Mouse (Mus musculus) MEL (cell line): ENCODE data around the gene Cbx5. TPM values are rescaled to one million over a fixed set of nuclear protein-coding genes. Genes with fewer than 3 reads are reported as not detected.

ENCODE experiments used
- DNase-seq: peaks from one replicate; pipeline ENCODE4 v3.0.0; 2011; ENCODE audit warnings: low read depth, low spot score
- H3K27ac ChIP-seq: 2 replicates; pipeline ENCODE4 v1.5.1; 2012; ENCODE audit warnings: low read depth, mild to moderate bottlenecking, control low read depth, low read length, moderate library complexity; ENCODE audit not compliant: control insufficient read depth
- H3K27me3 ChIP-seq, 2 experiments: fragments of 150-350 bp in 1 of 2; sonication (generic) in 1 of 2; 2 replicates each; pipeline ENCODE4 v1.6.1; 2012; ENCODE audit warnings: low read length in 2 of 2, mild to moderate bottlenecking in 2 of 2, improper control_type of control experiment in 1 of 2, moderate library complexity in 1 of 2; ENCODE audit not compliant: insufficient read depth in 2 of 2, control insufficient read depth in 1 of 2
- H3K36me3 ChIP-seq, 2 experiments: 2 replicates each; pipeline ENCODE4 v1.6.1; 2012 to 2014; ENCODE audit warnings: low read length in 2 of 2, improper control_type of control experiment in 1 of 2, inconsistent platforms in 1 of 2, mild to moderate bottlenecking in 1 of 2; ENCODE audit not compliant: insufficient read depth in 2 of 2, control insufficient read depth in 1 of 2
- H3K4me1 ChIP-seq, 2 experiments: fragments of 150-350 bp in 1 of 2; sonication (generic) in 1 of 2; 2 replicates each; pipeline ENCODE4 v1.6.1; 2012; ENCODE audit warnings: low read length in 2 of 2, improper control_type of control experiment in 1 of 2, mild to moderate bottlenecking in 1 of 2; ENCODE audit not compliant: insufficient read depth in 2 of 2, control insufficient read depth in 1 of 2
- H3K4me3 ChIP-seq, 2 experiments: fragments of 150-350 bp in 1 of 2; sonication (generic) in 1 of 2; 2 replicates each; pipeline ENCODE4 v1.5.1; 2012; ENCODE audit warnings: low read depth in 2 of 2, low read length in 2 of 2, mild to moderate bottlenecking in 2 of 2, moderate library complexity in 2 of 2, control low read depth in 1 of 2, improper control_type of control experiment in 1 of 2; ENCODE audit not compliant: control insufficient read depth in 1 of 2, insufficient read depth in 1 of 2
- H3K79me2 ChIP-seq: 2 replicates; pipeline ENCODE4 v1.6.1; 2012; ENCODE audit warnings: mild to moderate bottlenecking, low read length, moderate library complexity; ENCODE audit not compliant: control insufficient read depth, poor library complexity, insufficient read depth
- H3K9ac ChIP-seq: 2 replicates; pipeline ENCODE4 v1.6.1; 2012; ENCODE audit warnings: low read depth, mild to moderate bottlenecking, control low read depth, low read length, moderate library complexity; ENCODE audit not compliant: control insufficient read depth, poor library complexity, severe bottlenecking
- H3K9me3 ChIP-seq: fragments of 150-350 bp; sonication (generic); replicated peaks from 2 replicates; pipeline ENCODE4 v1.6.1; 2012; ENCODE audit warnings: mild to moderate bottlenecking, low read length, improper control_type of control experiment, moderate library complexity; ENCODE audit not compliant: insufficient read depth
- BHLHE40 ChIP-seq: IDR thresholded peaks from 2 replicates; pipeline ENCODE4 v1.6.1; 2012; ENCODE audit warnings: low read depth, mild to moderate bottlenecking, inconsistent platforms, low read length, improper control_type of control experiment, borderline replicate concordance
- E2F4 ChIP-seq: IDR thresholded peaks from 2 replicates; pipeline ENCODE4 v1.6.1; 2011; ENCODE audit warnings: low read depth, low read length, improper control_type of control experiment, borderline replicate concordance
- ELF1 ChIP-seq: IDR thresholded peaks from 2 replicates; pipeline ENCODE4 v1.6.1; 2014; ENCODE audit warnings: low read depth, mild to moderate bottlenecking, inconsistent platforms, low read length, improper control_type of control experiment, moderate library complexity
- ETS1 ChIP-seq: IDR thresholded peaks from 2 replicates; pipeline ENCODE4 v1.6.1; 2012; ENCODE audit warnings: low read depth, mild to moderate bottlenecking, inconsistent platforms, low read length, improper control_type of control experiment, moderate library complexity
- GATA1 ChIP-seq: IDR thresholded peaks from 2 replicates; pipeline ENCODE4 v1.6.1; 2011; ENCODE audit warnings: low read depth, low read length, improper control_type of control experiment
- MAFK ChIP-seq: IDR thresholded peaks from 2 replicates; pipeline ENCODE4 v1.6.1; 2011; ENCODE audit warnings: low read depth, mild to moderate bottlenecking, low read length, improper control_type of control experiment, borderline replicate concordance
- NRF1 ChIP-seq: IDR thresholded peaks from 2 replicates; pipeline ENCODE4 v1.6.1; 2014; ENCODE audit warnings: low read depth, mild to moderate bottlenecking, inconsistent platforms, low read length, improper control_type of control experiment, moderate library complexity; ENCODE audit not compliant: poor library complexity, insufficient read depth, severe bottlenecking
- POLR2AphosphoS2 ChIP-seq: IDR thresholded peaks from 2 replicates; pipeline ENCODE4 v1.6.1; 2011; ENCODE audit warnings: low read length, improper control_type of control experiment
- RAD21 ChIP-seq: IDR thresholded peaks from 2 replicates; pipeline ENCODE4 v1.6.1; 2011; ENCODE audit warnings: mild to moderate bottlenecking, low read depth, low read length, improper control_type of control experiment
- RCOR1 ChIP-seq: IDR thresholded peaks from 2 replicates; pipeline ENCODE4 v1.6.1; 2012; ENCODE audit warnings: low read depth, mild to moderate bottlenecking, inconsistent platforms, low read length, improper control_type of control experiment
- SIN3A ChIP-seq: IDR thresholded peaks from 2 replicates; pipeline ENCODE4 v1.6.1; 2012; ENCODE audit warnings: low read length, improper control_type of control experiment, inconsistent platforms
- TAL1 ChIP-seq: IDR thresholded peaks from 2 replicates; pipeline ENCODE4 v1.6.1; 2012; ENCODE audit warnings: mild to moderate bottlenecking, inconsistent platforms, low read length, moderate library complexity, mixed read lengths
- TBP ChIP-seq: IDR thresholded peaks from 2 replicates; pipeline ENCODE4 v1.8.0; 2011; ENCODE audit warnings: low read depth, low read length, improper control_type of control experiment
- UBTF ChIP-seq: IDR thresholded peaks from 2 replicates; pipeline ENCODE4 v1.6.1; 2012; ENCODE audit warnings: low read depth, mild to moderate bottlenecking, inconsistent platforms, low read length, improper control_type of control experiment, moderate library complexity, borderline replicate concordance; ENCODE audit not compliant: insufficient read depth
- USF2 ChIP-seq, 2 experiments: IDR thresholded peaks; 2 replicates each; pipeline ENCODE4 v1.6.1; 2011 to 2012; ENCODE audit warnings: improper control_type of control experiment in 2 of 2, low read length in 2 of 2, borderline replicate concordance in 1 of 2, inconsistent platforms in 1 of 2, low read depth in 1 of 2, mild to moderate bottlenecking in 1 of 2; ENCODE audit not compliant: insufficient read depth in 1 of 2
- ZKSCAN1 ChIP-seq: IDR thresholded peaks from 2 replicates; pipeline ENCODE4 v1.6.1; 2012; ENCODE audit warnings: low read depth, mild to moderate bottlenecking, inconsistent platforms, low read length, improper control_type of control experiment, moderate library complexity
- polyA plus RNA-seq, 2 experiments: library from polyadenylated mRNA; stranded (reverse) in 1 of 2; unstranded in 1 of 2; fragments of >175 nt in 1 of 2; fragments of >200 nt in 1 of 2; gene quantifications; 2 replicates each; pipeline versions ENCODE4 v1.2.1 to v1.2.4; 2012; ENCODE audit warnings: low replicate concordance in 2 of 2, low read depth in 1 of 2; ENCODE audit not compliant: insufficient read length in 2 of 2, insufficient read depth in 1 of 2, missing spikeins in 1 of 2
- total RNA-seq: library from RNA; depleted of rRNA; stranded (reverse); fragments of 300-350 nt; gene quantifications from 2 replicates; pipeline ENCODE4 v1.2.3, GENCODE M21; 2012

Cbx5 gene
- total and polyA plus RNA-seq, 3 experiments, result 39.8 to 67.1 (median 42.4) TPM

DNA sequence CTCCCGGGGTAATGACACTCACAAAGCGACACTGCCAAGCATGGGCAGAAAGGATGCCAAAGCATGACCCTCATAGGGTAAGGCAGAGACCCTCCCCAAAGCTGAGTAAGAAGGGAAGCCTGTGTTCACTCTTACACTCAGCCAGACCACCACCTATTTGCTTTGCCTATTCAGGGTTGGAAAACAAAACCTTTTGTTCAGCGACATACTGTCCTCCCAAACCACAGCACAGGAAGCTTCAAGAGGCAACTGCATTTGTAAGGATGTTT, 92.3 kb downstream of the Cbx5 start:
- no peak for DNase-seq
- H3K36me3 ChIP-seq, result peaks cover 0 to 3% of the 10 kb centered on the region in 2 experiments; a peak in 1 of 4 replicates
- H3K9me3 ChIP-seq, result no peaks in the 10 kb centered on the region
- H3K9ac ChIP-seq, result no peak overlapping the region
- H3K27me3 ChIP-seq, result peaks cover 4 to 10% of the 10 kb centered on the region in 2 experiments; a peak in 3 of 4 replicates
- TF ChIP-seq TBP, result no peak
- TF ChIP-seq BHLHE40, result no peak
- TF ChIP-seq ETS1, result no peak
- no peak for TF ChIP-seq SIN3A
- TF ChIP-seq GATA1, result no peak
- no peak for TF ChIP-seq POLR2AphosphoS2
- TF ChIP-seq TAL1, result no peak
- TF ChIP-seq UBTF, result no peak
- TF ChIP-seq ZKSCAN1, result no peak
- no peak for TF ChIP-seq RCOR1
- no peak for TF ChIP-seq E2F4
- no peak for TF ChIP-seq RAD21
- TF ChIP-seq MAFK, result no peak
- no peak for TF ChIP-seq USF2 (IDR thresholded peaks at IDR 0.05; ENCODE audit: borderline replicate concordance in 1 of 2, insufficient read depth in 1 of 2, low read depth in 1 of 2, low read length in 2 of 2)
- TF ChIP-seq ELF1, result no peak
- TF ChIP-seq, all 39 proteins: peak for 0
- peaks cover 0 to 3% of the 10 kb centered on the region in 2 experiments; a peak in 1 of 4 replicates for H3K4me1 ChIP-seq
- no peaks in the 10 kb centered on the region for H3K79me2 ChIP-seq
- H3K4me3 ChIP-seq, result no peak overlapping the region
- no peak overlapping the region for H3K27ac ChIP-seq

- Histone ChIP-seq H3K27ac (no peak overlapping the region), H3K27me3 (peaks cover 4 to 10% of the 10 kb centered on the region in 2 experiments; a peak in 3 of 4 replicates), H3K4me3 (peak overlapping the region in 1 of 2 experiments; percentile 35; a peak in 2 of 4 replicates), H3K4me1 (no peaks in the 10 kb centered on the region), H3K9me3 (no peaks in the 10 kb centered on the region), H3K9ac (peak overlapping the region; percentile 36), H3K79me2 (no peaks in the 10 kb centered on the region)
- no peak for DNase-seq
- TF ChIP-seq NRF1 (no peak), UBTF (peak; percentile 37; the same call in 1 of the 2 replicates), GATA1 (no peak)
- TF ChIP-seq, all 39 proteins: peak for 1
- 0 out of 4 replicates have a peak, but pooled peaks cover 0 to under 1% of the 10 kb centered on the region in 2 experiments for H3K36me3 ChIP-seq
Observed at GRCm38 (mm10) chr15:103146627-103147421, 92.8 kb downstream of the Cbx5 start.
